Mouse (Mus musculus) midbrain, postnatal 0 days (tissue): Measurements from ENCODE around the gene Ucma. TPM values are rescaled to one million over a fixed set of nuclear protein-coding genes. Genes with fewer than 3 reads are reported as not detected.
A peak's percentile ranks its signal among the peaks of the same experiment; 100 is the strongest.

Source experiments
- ATAC-seq: fragments of 200-750 bp; cut with Nextera tagmentation; 2 replicates; pipeline ENCODE4 v1.8.0; 2017; ENCODE audit warnings: moderate number of reproducible peaks, mild to moderate bottlenecking, moderate TSS enrichment, moderate library complexity; ENCODE audit not compliant: low FRiP score
- DNase-seq: peaks from one replicate; pipeline ENCODE4 v3.0.0-alpha.2; 2015; ENCODE audit warnings: low spot score
- H3K27ac ChIP-seq: fragments of 300-500 bp; sonication (generic); 2 replicates; pipeline ENCODE4 v1.5.1; 2014; ENCODE audit warnings: low read depth, mild to moderate bottlenecking, low read length, mixed read lengths
- H3K27me3 ChIP-seq: fragments of 300-500 bp; sonication (generic); 2 replicates; pipeline ENCODE4 v1.6.1; 2014; ENCODE audit warnings: low read length, control low read depth, mixed read lengths; ENCODE audit not compliant: insufficient read depth
- H3K36me3 ChIP-seq: fragments of 300-500 bp; sonication (generic); 2 replicates; pipeline ENCODE4 v1.6.1; 2014; ENCODE audit warnings: low read length, control low read depth, mixed read lengths; ENCODE audit not compliant: insufficient read depth
- H3K4me1 ChIP-seq: fragments of 300-500 bp; sonication (generic); 2 replicates; pipeline ENCODE4 v1.6.1; 2014; ENCODE audit warnings: mild to moderate bottlenecking, control low read depth, antibody characterized with exemption, low read length, mixed read lengths; ENCODE audit not compliant: insufficient read depth
- H3K4me2 ChIP-seq: fragments of 300-500 bp; sonication (generic); 2 replicates; pipeline ENCODE4 v1.6.1; 2014; ENCODE audit warnings: low read depth, mild to moderate bottlenecking, low read length, mixed read lengths; ENCODE audit not compliant: poor library complexity, severe bottlenecking
- H3K4me3 ChIP-seq: fragments of 300-500 bp; sonication (generic); 2 replicates; pipeline ENCODE4 v1.5.1; 2014; ENCODE audit warnings: low read depth, mild to moderate bottlenecking, low read length, moderate library complexity
- H3K9ac ChIP-seq: fragments of 300-500 bp; sonication (generic); replicated peaks from 2 replicates; pipeline ENCODE4 v1.6.1; 2014; ENCODE audit warnings: mild to moderate bottlenecking, low read length, moderate library complexity, mixed read lengths; ENCODE audit not compliant: poor library complexity, severe bottlenecking
- H3K9me3 ChIP-seq: fragments of 300-500 bp; sonication (generic); 2 replicates; pipeline ENCODE4 v1.6.1; 2016; ENCODE audit warnings: low read length, control low read depth
- CTCF ChIP-seq: IDR thresholded peaks from 2 replicates; pipeline ENCODE4 v1.5.1; 2016; ENCODE audit warnings: antibody characterized with exemption, mild to moderate bottlenecking
- WGBS: fragments of 180-500 bp; shearing (Covaris S2); extraction: QIAGEN DNeasy Blood & Tissue Kit; methylation state at CpG from one replicate; pipeline ENCODE4 v1.1.7; 2014; 5-methylcytosine and 5-hydroxymethylcytosine counted together
- polyA plus RNA-seq: library from polyadenylated mRNA; unstranded; fragments of >200 nt; fragmentation: Nextera tagmentation; extraction: Ambion mirVana; gene quantifications from 2 replicates; pipeline ENCODE4 v1.2.1, GENCODE M21; 2015
- total RNA-seq: library from RNA; depleted of rRNA; stranded (reverse); fragments of >200 nt; gene quantifications from 2 replicates; pipeline ENCODE4 v1.2.3, GENCODE M21; 2014

Gene Ucma
- total and polyA plus RNA-seq, 2 experiments from 2014 or later, result 0.69 to 2.6 TPM

- Histone ChIP-seq H3K36me3 (no peaks in the 10 kb centered on the region), H3K9me3 (no peaks in the 10 kb centered on the region), H3K4me1 (no peaks in the 10 kb centered on the region), H3K4me2 (peak overlapping the region; percentile 80), H3K27ac (no peak overlapping the region), H3K4me3 (peak overlapping the region; percentile 50), H3K27me3 (no peaks in the 10 kb centered on the region), H3K9ac (no peak overlapping the region)
- WGBS, result 16% methylated on average over 8 of the region's 8 CpGs
- ATAC-seq, result no peak
- TF ChIP-seq CTCF, result no peak
- no peak for DNase-seq
Measured at GRCm38 (mm10) chr2:5011898-5012490, 36.1 kb downstream of the Ucma start.

GRCm38 (mm10) chr2:5012491-5013324 is 36.8 kb downstream of the Ucma start, which contains the start of gene Mcm10:
TSS of gene Mcm10 (minus strand) at chr2:5012791.
- no peaks in the 10 kb centered on the region for H3K4me1 ChIP-seq
- no peaks in the 10 kb centered on the region for H3K36me3 ChIP-seq
- H3K27me3 ChIP-seq, result no peaks in the 10 kb centered on the region
- TF ChIP-seq CTCF, result no peak
- DNase-seq (peak; percentile 98), ATAC-seq (peak; percentile 100)
- WGBS, result 5% methylated on average over 32 of the region's 32 CpGs
- H3K4me3 ChIP-seq, result peak within 1 kb of the TSS; percentile 50
- H3K4me2 ChIP-seq, result peak within 1 kb of the TSS; percentile 80
- H3K27ac ChIP-seq, result no peak within 1 kb of the TSS
- no peak within 1 kb of the TSS for H3K9ac ChIP-seq
- H3K9me3 ChIP-seq, result no peaks in the 10 kb centered on the region

DNA sequence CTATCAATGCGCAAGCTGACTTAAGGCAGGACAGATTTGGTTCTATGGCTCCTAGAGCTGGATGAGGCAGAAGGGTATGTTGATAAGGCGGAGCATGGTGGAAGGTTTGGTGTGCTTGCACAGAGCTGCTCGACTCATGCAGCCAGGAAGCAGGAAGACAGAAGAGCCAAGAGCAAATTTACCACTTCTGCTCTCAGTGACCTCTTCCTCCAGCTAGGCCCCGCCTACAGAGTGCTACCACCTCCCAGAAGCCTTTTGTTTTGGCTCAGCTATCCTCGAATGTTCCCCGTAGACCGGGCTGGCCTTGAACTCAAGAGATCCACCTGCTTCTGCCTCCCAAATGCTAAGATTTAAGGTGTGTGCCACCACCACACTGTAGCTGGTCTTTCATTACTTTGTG is 38.7 kb downstream of the Ucma start:
- H3K36me3 ChIP-seq, result peaks cover 2% of the 10 kb centered on the region
- no peaks in the 10 kb centered on the region for H3K4me1 ChIP-seq
- no peak overlapping the region for H3K9ac ChIP-seq
- H3K27me3 ChIP-seq, result no peaks in the 10 kb centered on the region
- no peaks in the 10 kb centered on the region for H3K9me3 ChIP-seq
- DNase-seq (no peak), ATAC-seq (no peak)
- no peak overlapping the region for H3K4me2 ChIP-seq
- TF ChIP-seq CTCF, result no peak
- no peak overlapping the region for H3K27ac ChIP-seq
- H3K4me3 ChIP-seq, result no peak overlapping the region
- WGBS, result 78% methylated on average over 7 of the region's 7 CpGs

- no peak for TF ChIP-seq CTCF
- Histone ChIP-seq H3K27me3 (no peaks in the 10 kb centered on the region), H3K36me3 (peaks cover 4% of the 10 kb centered on the region), H3K27ac (no peak overlapping the region), H3K9me3 (no peaks in the 10 kb centered on the region), H3K4me3 (no peak overlapping the region), H3K4me2 (no peak overlapping the region), H3K4me1 (no peaks in the 10 kb centered on the region), H3K9ac (no peak overlapping the region)
- DNase-seq (no peak), ATAC-seq (no peak)
- 77% methylated on average over 6 of the region's 6 CpGs for WGBS
Measured at GRCm38 (mm10) chr2:5015527-5015926, 39.6 kb downstream of the Ucma start.

GRCm38 (mm10) chr2:5016922-5017321 is 41.0 kb downstream of the Ucma start:
- TF ChIP-seq CTCF, result no peak
- no peaks in the 10 kb centered on the region for H3K27me3 ChIP-seq
- H3K36me3 ChIP-seq, result peaks cover 4% of the 10 kb centered on the region
- no peak overlapping the region for H3K27ac ChIP-seq
- WGBS, result 91% methylated on average over 7 of the region's 7 CpGs
- no peaks in the 10 kb centered on the region for H3K9me3 ChIP-seq
- no peak for DNase-seq
- H3K4me3 ChIP-seq, result no peak overlapping the region
- no peak overlapping the region for H3K4me2 ChIP-seq
- no peak overlapping the region for H3K9ac ChIP-seq
- H3K4me1 ChIP-seq, result no peaks in the 10 kb centered on the region
- ATAC-seq, result no peak

GRCm38 (mm10) chr2:5019708-5020107 is 43.8 kb downstream of the Ucma start:
- no peak for TF ChIP-seq CTCF
- DNase-seq, result no peak
- no peaks in the 10 kb centered on the region for H3K9me3 ChIP-seq
- H3K36me3 ChIP-seq, result peaks cover 4% of the 10 kb centered on the region
- H3K4me1 ChIP-seq, result no peaks in the 10 kb centered on the region
- no peak overlapping the region for H3K27ac ChIP-seq
- no peak overlapping the region for H3K4me3 ChIP-seq
- ATAC-seq, result no peak
- no peak overlapping the region for H3K4me2 ChIP-seq
- WGBS, result 64% methylated on average over 1 of the region's 1 CpGs
- H3K9ac ChIP-seq, result no peak overlapping the region
- no peaks in the 10 kb centered on the region for H3K27me3 ChIP-seq
